Comparison of ENCODE assay signal across 13 mouse cellular contexts in the genomic region with DNA sequence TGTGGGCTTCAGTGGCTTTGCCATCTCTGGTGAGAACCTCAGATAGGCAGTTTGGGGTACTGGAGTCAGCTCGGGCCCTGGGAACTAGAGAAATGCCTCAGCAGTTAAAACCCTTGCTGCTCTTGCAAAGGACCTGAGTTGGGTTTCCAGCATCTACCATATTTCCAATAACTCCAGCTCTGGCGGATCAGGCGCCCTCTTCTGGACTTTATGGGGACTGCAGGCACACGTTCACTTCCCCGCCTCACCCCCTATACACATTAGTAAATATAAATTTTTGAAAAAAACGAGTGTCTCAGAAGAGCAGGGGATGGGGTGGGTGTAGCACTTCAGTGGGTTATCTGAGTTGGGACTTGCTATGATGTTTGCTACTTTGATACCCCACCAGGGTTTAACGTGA. TPM values are rescaled to one million over a fixed set of nuclear protein-coding genes. Genes with fewer than 3 reads are reported as not detected.
DNase-seq lines count a peak whose midpoint lies in the region; ATAC-seq and TF ChIP-seq lines count a peak whose summit lies in the region.
"Had no signal": no experiment of that assay in that cellular context is flagged by ENCODE, and none has a peak within 500 bp of the region (broad histone marks: within the 10 kb centered on the region; RNA-seq: fewer than 3 reads in every experiment).

No protein-coding gene starts in this region.

- no peaks in the 10 kb centered on the region for H3K36me3 ChIP-seq in intestine, postnatal 0 days (ENCODE audit: control insufficient read depth, insufficient read depth)
- no peaks in the 10 kb centered on the region for H3K36me3 ChIP-seq in intestine, embryonic 16.5 days (ENCODE audit: control insufficient read depth, insufficient read depth, low read length)
- H3K36me3 ChIP-seq: midbrain, embryonic 12.5 days had no signal

- intact Hi-C loops in gastrocnemius, postnatal 36 days (cut with DNase I): no loop called here
- intact Hi-C loops in gastrocnemius, postnatal 14 days (cut with DNase I; ENCODE audit: low total_unique reads): no loop called here

- ATAC-seq in intestine, postnatal 0 days: no peak
- no peak for ATAC-seq in intestine, embryonic 16.5 days
- ATAC-seq in megakaryocyte progenitor cell, adult 5-6 weeks (replicated peaks; ENCODE audit: poor library complexity): peak; percentile 56

- H3K9ac ChIP-seq in intestine, postnatal 0 days (ENCODE audit: low read depth, low read length): no peak overlapping the region
- no peak overlapping the region for H3K9ac ChIP-seq in intestine, embryonic 16.5 days (ENCODE audit: low read depth, low read length)
- H3K9ac ChIP-seq: midbrain, embryonic 12.5 days had no signal

- no peak overlapping the region for H3K4me2 ChIP-seq in intestine, postnatal 0 days (replicated peaks; ENCODE audit: low read depth)
- no peak overlapping the region for H3K4me2 ChIP-seq in intestine, embryonic 16.5 days (ENCODE audit: low read depth, low read length)
- H3K4me2 ChIP-seq: midbrain, embryonic 12.5 days had no signal

- peaks cover 69% of the 10 kb centered on the region for H3K27me3 ChIP-seq in intestine, postnatal 0 days (replicated peaks; ENCODE audit: control insufficient read depth, insufficient read depth, low read length)
- peaks cover 59% of the 10 kb centered on the region for H3K27me3 ChIP-seq in intestine, embryonic 16.5 days (replicated peaks; ENCODE audit: control insufficient read depth, insufficient read depth, low read length)

- H3K27ac ChIP-seq in intestine, postnatal 0 days (ENCODE audit: low read depth, low read length): no peak overlapping the region
- no peak overlapping the region for H3K27ac ChIP-seq in intestine, embryonic 16.5 days (ENCODE audit: low read length)
- H3K27ac ChIP-seq: midbrain, embryonic 12.5 days had no signal

- H3K4me3 ChIP-seq in intestine, postnatal 0 days (ENCODE audit: low read depth, low read length): no peak overlapping the region
- H3K4me3 ChIP-seq in intestine, embryonic 16.5 days (ENCODE audit: low read length): no peak overlapping the region
- H3K4me3 ChIP-seq: midbrain, embryonic 12.5 days had no signal

- H3K9me3 ChIP-seq in intestine, postnatal 0 days (ENCODE audit: control insufficient read depth): peaks cover 9% of the 10 kb centered on the region
- H3K9me3 ChIP-seq in intestine, embryonic 16.5 days (ENCODE audit: control insufficient read depth, low read length): peaks cover 19% of the 10 kb centered on the region

- H3K4me1 ChIP-seq in intestine, postnatal 0 days (replicated peaks; ENCODE audit: control insufficient read depth, insufficient read depth, low read length): no peaks in the 10 kb centered on the region
- H3K4me1 ChIP-seq in intestine, embryonic 16.5 days (ENCODE audit: control insufficient read depth, insufficient read depth, low read length): 0 out of 2 replicates have a peak, but pooled peaks cover 8% of the 10 kb centered on the region

- peak; percentile 52 for TF ChIP-seq CTCF in intestine, postnatal 0 days (IDR thresholded peaks at IDR 0.05; ENCODE audit: low read depth)

- DNase-seq in B cell, adult 2 months: peak; percentile 73 to 74
- peak; percentile 70 for DNase-seq in R1 (ENCODE audit: low read depth, low spot score)
- DNase-seq in gastrocnemius, postnatal 36 days: no peak
- no peak for DNase-seq in heart, adult 11 months
- DNase-seq in gastrocnemius, postnatal 14 days: no peak
- DNase-seq: right cerebral cortex, postnatal 25 days had no signal

- WGBS in intestine, postnatal 0 days: 55% methylated on average over 7 of the region's 7 CpGs
- WGBS in intestine, embryonic 16.5 days: 58% methylated on average over 7 of the region's 7 CpGs

RNA-seq across cellular contexts. Expression of a gene that starts 6.4 kb away (rescaled TPM):
- not detected in 2 replicates for polyA plus RNA-seq in intestine, postnatal 0 days (2015; fragmentation: Nextera tagmentation; extraction: Ambion mirVana)
- polyA plus RNA-seq in intestine, embryonic 16.5 days (2015; fragmentation: Nextera tagmentation; extraction: Ambion mirVana): not detected in 2 replicates
- total RNA-seq in megakaryocyte progenitor cell, adult 5-6 weeks (2015): not detected in 2 replicates
- total RNA-seq in megakaryocyte progenitor cell, adult 5-6 weeks (2017): not detected in 2 replicates
- not detected for total RNA-seq in gastrocnemius, postnatal 36 days (2021)
- under 1 TPM; 0.16 to 0.23 TPM for total RNA-seq in gastrocnemius, postnatal 14 days (2021)
- total RNA-seq: adrenal gland, adult 18-20 months had no signal
- polyA plus RNA-seq: heart, embryonic 16.5 days; midbrain, embryonic 12.5 days had no signal

RNA-seq across cellular contexts. Expression of a gene that starts 7.8 kb away (rescaled TPM):
- polyA plus RNA-seq in intestine, postnatal 0 days (2015; fragmentation: Nextera tagmentation; extraction: Ambion mirVana): not detected in 2 replicates
- polyA plus RNA-seq in intestine, embryonic 16.5 days (2015; fragmentation: Nextera tagmentation; extraction: Ambion mirVana): not detected in 2 replicates
- not detected in 2 replicates for total RNA-seq in megakaryocyte progenitor cell, adult 5-6 weeks (2015)
- not detected in 2 replicates for total RNA-seq in megakaryocyte progenitor cell, adult 5-6 weeks (2017)
- total RNA-seq in gastrocnemius, postnatal 36 days (2021): not detected
- total RNA-seq in gastrocnemius, postnatal 14 days (2021): not detected
- total RNA-seq: adrenal gland, adult 18-20 months; layer of hippocampus, postnatal 14 days had no signal

RNA-seq across cellular contexts. Expression of a gene that starts 9.2 kb away (rescaled TPM):
- not detected in 2 replicates for polyA plus RNA-seq in intestine, postnatal 0 days (2015; fragmentation: Nextera tagmentation; extraction: Ambion mirVana)
- 0.13 TPM in 1 of 2 replicates, not detected in the other for polyA plus RNA-seq in intestine, embryonic 16.5 days (2015; fragmentation: Nextera tagmentation; extraction: Ambion mirVana)
- total RNA-seq in megakaryocyte progenitor cell, adult 5-6 weeks (2015): 0.07 TPM in 1 of 2 replicates, not detected in the other
- not detected in 2 replicates for total RNA-seq in megakaryocyte progenitor cell, adult 5-6 weeks (2017)
- under 1 TPM; 0.76 to 0.79 TPM for total RNA-seq in gastrocnemius, postnatal 36 days (2021)
- total RNA-seq in gastrocnemius, postnatal 14 days (2021): 1 to 10 TPM; 3.6 to 4.3 TPM

RNA-seq across cellular contexts. Expression of a gene that starts 18.6 kb away (rescaled TPM):
- 86.8 and 102 TPM in 2 replicates for polyA plus RNA-seq in intestine, postnatal 0 days (2015; fragmentation: Nextera tagmentation; extraction: Ambion mirVana)
- 106 and 110 TPM in 2 replicates for polyA plus RNA-seq in intestine, embryonic 16.5 days (2015; fragmentation: Nextera tagmentation; extraction: Ambion mirVana)
- 57.5 and 59.3 TPM in 2 replicates for total RNA-seq in megakaryocyte progenitor cell, adult 5-6 weeks (2015)
- total RNA-seq in megakaryocyte progenitor cell, adult 5-6 weeks (2017): 23.4 and 25.8 TPM in 2 replicates
- 10 to 100 TPM; 10.6 to 14.3 TPM for total RNA-seq in gastrocnemius, postnatal 36 days (2021)
- 10 to 100 TPM; 21.4 to 23.2 TPM for total RNA-seq in gastrocnemius, postnatal 14 days (2021)

RNA-seq across cellular contexts. Expression of a gene that starts 18.9 kb away (rescaled TPM):
- polyA plus RNA-seq in intestine, postnatal 0 days (2015; fragmentation: Nextera tagmentation; extraction: Ambion mirVana): 63.6 and 64.7 TPM in 2 replicates
- polyA plus RNA-seq in intestine, embryonic 16.5 days (2015; fragmentation: Nextera tagmentation; extraction: Ambion mirVana): 90.9 and 96.5 TPM in 2 replicates
- total RNA-seq in megakaryocyte progenitor cell, adult 5-6 weeks (2015): 114 and 146 TPM in 2 replicates
- total RNA-seq in megakaryocyte progenitor cell, adult 5-6 weeks (2017): 34.9 and 61.8 TPM in 2 replicates
- total RNA-seq in gastrocnemius, postnatal 36 days (2021): 10 to 100 TPM; 28.6 to 36.2 TPM
- total RNA-seq in gastrocnemius, postnatal 14 days (2021): 10 to 100 TPM; 40.0 to 42.4 TPM

Comparison
In these comparisons a context has a peak if more than half of its experiments do, and no peak if none do; other contexts are left out.
1. DNase-seq: peak in B cell, adult 2 months (2 of 2) and R1 (single experiment); none in gastrocnemius, postnatal 36 days (0 of 2), heart, adult 11 months (single experiment) and gastrocnemius, postnatal 14 days (single experiment).